Mouse (Mus musculus): ENCODE data around the gene Galntl6.

DNA sequence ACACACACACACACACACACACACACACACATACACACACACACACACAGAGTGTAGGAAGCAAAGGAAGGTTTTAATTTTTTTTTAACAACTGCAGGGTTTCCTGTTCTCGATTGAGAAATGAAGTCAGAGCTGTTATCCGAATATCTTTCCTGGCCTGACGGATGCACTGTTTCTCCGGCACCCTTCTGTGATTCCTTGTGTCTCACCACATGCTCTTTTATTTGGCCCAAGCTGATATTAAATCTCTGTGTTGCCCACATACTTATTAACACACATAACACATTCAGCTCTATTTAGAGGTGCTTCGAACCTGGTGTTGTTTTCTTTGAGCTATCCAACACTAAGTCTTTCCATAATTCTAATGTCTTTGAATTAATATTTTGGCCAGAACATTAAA is 1069.0 kb downstream of the Galntl6 start:
- TF ChIP-seq EP300 (IDR thresholded peaks at IDR 0.05; ENCODE audit: low read depth) = no peak
- TF ChIP-seq CTCF (IDR thresholded peaks at IDR 0.05; ENCODE audit: low read depth) = no peak
